Mouse (Mus musculus) left cerebral cortex, postnatal 4 days (tissue): ENCODE measurements around the gene Bricd5. TPM values are rescaled to one million over a fixed set of nuclear protein-coding genes. Genes with fewer than 3 reads are reported as not detected.
"Not testable (repeated sequence)": the region's sequence is repeated elsewhere in the genome, so short reads cannot be mapped to it uniquely, and the experiment has no call there.

Experiments
- DNase-seq: peaks from one replicate; pipeline ENCODE4 v3.0.0-alpha.2; 2022
- intact Hi-C: fragments of 180-260 bp; cut with DNase I; formaldehyde crosslinking; loops from one replicate; pipeline ENCODE4 v1.15.1; 2025
- total RNA-seq, 2 experiments: library from RNA; stranded (reverse); gene quantifications; 2 replicates each; pipeline ENCODE4 v1.2.3; 2021

The Bricd5 gene
- total RNA-seq, 2 experiments from 2014 or later, result 0.54 to 0.92 TPM

DNA sequence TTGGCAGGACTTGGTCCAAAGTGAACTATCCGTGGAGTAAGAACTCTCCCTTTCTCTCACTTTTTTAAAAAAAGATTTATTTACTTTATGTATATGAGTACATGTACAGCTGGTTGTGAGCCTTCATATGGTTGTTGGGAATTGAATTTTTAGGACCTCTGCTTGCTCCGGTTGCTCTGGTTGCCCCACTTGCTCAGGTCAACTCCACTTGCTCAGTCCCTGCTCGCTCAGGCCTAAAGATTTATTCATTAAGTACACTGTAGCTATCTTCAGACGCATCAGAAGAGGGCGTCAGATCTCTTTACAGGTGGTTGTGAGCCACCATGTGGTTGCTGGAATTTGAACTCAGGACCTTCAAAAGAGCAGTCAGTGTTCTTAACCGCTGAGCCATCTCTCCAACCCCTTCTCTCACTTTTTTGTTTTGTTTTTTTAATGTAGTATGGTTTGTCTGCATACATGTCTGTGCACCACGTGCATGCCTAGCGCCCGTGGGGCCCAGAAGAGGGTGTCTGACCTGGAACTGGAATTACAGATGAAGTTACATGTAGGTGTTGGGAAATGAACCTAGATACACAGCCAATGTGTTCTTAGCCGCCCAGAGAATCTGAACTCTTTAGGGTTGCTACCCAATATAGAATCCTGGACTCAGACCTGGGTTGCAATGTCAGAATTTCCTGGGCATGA lies 18.0 kb upstream of the Bricd5 start:
- intact Hi-C loops, DNase-seq: not testable (repeated sequence)

DNA sequence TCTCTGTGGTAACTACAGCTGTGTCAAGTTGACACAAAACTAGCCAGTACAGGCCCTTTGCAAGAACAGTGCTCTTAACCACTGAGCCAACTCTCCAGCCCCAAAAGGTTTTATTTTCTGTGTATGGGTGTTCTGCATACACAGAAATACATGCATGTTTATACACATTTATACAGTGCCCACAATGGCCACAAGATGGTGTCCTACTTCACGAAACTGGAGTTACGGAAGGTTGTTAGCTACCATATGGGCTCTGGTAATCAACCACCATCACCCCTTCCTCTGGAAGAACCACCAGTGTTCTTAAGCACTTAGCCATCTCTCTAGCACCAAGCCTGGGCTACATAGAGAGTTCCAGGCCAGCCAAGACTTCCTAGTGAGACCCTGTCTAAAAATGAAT lies 12.1 kb upstream of the Bricd5 start:
- no peak for DNase-seq
- intact Hi-C loops, result no loop called here

GRCm38 (mm10) chr17:24462932-24463331 lies 10.8 kb upstream of the Bricd5 start:
- DNase-seq, result no peak
- intact Hi-C loops, result no loop called here

GRCm38 (mm10) chr17:24463374-24464133 lies 10.1 kb upstream of the Bricd5 start:
- intact Hi-C loops, result no loop called here
- no peak for DNase-seq

DNA sequence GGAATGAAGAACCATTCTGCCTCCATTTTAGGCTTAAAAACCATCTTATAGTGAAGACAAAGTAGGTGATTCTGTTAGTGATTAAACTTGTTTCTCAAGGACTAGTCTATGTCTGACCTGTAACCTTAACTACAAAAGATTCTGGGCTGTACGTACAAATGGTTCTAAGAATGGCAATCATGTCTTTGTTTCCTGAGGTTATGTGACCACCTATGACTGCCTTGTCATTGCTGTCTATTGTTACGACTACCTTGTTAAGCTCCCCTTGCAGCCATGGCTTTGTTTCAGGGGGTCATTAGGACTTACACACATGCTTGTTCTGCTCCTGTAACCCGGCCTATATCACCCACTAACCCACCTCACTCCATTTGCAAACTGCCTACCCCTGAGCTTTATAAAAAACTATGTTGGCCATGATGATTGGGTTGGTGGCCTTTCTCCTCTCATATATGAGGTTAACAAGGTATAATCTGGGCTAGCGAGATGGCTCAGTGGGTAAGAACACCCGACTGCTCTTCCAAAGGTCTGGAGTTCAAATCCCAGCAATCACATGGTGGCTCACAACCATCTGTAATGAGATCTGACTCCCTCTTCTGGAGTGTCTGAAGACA lies 4.9 kb upstream of the Bricd5 start:
- DNase-seq, result no peak
- intact Hi-C loops, result no loop called here

- intact Hi-C loops, result no loop called here
- DNase-seq, result no peak
These were observed 4.3 kb upstream of the Bricd5 start for GRCm38 (mm10) chr17:24469336-24469909.

GRCm38 (mm10) chr17:24469910-24470602 lies 3.6 kb upstream of the Bricd5 start, which contains the start of the genes E4f1 and Pgp:
Gene E4f1, minus strand, starts transcription at chr17:24470313.
Gene Pgp, plus strand, starts transcription at chr17:24470392.
- intact Hi-C loops, result no loop called here

DNA sequence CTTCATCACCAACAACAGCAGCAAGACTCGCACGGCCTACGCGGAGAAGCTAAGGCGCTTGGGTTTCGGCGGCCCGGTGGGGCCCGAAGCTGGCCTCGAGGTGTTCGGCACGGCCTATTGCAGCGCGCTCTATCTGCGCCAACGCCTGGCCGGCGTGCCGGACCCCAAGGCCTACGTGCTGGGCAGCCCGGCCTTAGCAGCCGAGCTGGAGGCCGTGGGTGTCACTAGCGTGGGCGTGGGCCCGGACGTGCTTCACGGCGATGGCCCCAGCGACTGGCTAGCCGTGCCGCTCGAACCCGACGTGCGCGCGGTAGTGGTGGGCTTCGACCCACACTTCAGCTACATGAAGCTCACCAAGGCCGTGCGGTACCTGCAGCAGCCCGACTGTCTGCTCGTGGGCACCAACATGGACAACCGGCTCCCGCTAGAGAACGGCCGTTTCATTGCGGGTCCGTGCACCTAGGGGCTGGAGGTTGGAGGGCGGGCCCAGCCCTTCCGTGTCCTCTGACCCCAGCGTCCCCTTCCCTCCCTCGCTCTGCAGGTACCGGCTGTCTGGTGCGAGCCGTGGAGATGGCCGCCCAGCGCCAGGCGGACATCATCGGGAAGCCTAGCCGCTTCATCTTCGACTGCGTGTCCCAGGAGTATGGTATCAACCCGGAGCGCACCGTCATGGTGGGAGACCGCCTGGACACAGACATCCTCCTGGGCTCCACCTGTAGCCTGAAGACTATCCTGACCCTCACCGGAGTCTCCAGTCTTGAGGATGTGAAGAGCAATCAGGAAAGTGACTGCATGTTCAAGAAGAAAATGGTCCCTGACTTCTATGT lies 2.8 kb upstream of the Bricd5 start:
- intact Hi-C loops, result no loop called here
- peak; percentile 36 for DNase-seq

More at GRCm38 (mm10) chr17:24469910-24470602, 3.6 kb upstream of the Bricd5 start, which contains the start of the genes E4f1 and Pgp:
- peak; percentile 100 for DNase-seq

DNA sequence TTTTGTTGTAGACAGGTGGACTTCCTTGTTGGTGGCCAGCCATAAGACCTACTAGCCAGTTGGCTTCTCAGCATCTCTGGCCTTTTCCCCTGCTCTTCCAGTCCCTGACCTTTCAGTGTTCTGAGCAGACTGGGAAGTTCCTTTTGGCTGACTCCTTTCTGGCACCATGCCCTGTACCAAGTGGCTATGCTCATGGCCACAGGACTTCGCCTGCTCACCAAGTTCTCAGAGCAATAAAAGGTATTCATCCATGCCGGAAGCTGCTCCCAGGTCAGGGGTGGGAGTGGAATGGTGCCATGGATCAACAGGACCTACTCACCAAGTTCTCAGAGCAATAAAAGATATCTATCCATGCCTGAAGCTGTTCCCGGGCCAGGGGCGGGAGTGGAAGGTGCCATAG lies 1.2 kb upstream of the Bricd5 start:
- peak; percentile 58 for DNase-seq
- intact Hi-C loops, result no loop called here

GRCm38 (mm10) chr17:24474557-24474956 lies 873 bp downstream of the Bricd5 start:
- intact Hi-C loops, result no loop called here
- no peak for DNase-seq

DNA sequence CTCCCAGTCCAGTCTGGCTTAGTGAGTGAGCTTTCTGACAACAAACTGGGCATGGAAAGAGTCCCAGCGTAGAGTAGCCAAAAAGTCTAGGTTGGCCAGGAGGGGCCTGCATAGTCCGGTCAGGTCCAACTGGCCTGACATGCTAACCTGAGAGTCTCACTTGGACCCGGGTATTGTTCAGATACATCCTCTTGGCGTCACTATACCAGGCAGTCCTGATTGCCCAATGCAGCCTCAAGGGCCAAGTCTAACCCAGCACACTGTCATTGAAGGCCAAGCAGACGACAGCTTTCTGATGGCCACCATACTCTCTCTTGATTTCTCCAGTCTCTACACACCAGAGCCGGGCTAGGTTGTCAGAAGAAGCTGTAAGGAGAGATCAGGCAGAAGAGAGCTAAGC lies 1.9 kb downstream of the Bricd5 start:
- intact Hi-C loops, result no loop called here

DNA sequence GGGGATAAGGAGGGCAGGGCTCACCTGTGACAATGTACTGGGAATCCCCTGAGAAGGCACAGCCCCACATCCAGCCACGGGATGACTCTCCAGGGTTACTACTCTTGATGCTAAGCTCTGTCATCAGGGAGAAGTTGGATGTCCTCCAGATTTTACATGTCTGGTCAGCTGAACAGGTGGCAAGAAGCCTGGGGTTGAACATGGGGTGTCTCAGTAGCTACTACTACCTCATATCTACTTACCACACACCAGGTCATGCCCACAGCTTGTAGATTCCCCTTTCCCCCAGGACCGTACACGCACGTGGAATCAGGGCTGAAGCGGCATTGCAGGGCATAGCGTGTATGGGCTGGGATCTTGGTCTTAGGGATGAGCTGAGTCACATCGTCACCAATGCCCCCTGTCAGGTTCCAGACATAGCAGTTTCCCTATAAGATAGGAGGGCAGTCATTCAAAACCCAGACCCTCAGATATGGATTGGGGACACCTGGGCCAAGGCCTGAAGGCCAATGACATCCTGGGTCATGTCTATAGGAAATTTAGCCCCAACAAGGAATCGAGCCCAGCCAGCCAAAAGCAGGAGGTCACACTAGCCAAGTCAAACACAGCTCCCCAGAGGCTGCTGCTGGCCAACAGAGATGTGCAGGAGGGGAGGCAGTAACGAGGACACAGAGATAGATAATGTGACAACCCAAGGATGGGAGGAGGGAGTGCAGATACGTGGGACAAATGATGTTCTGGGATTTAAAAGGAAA lies 2.5 kb downstream of the Bricd5 start:
- intact Hi-C loops, result no loop called here
- no peak for DNase-seq

More for the DNA sequence above, 1.9 kb downstream of the Bricd5 start:
- no peak for DNase-seq

DNA sequence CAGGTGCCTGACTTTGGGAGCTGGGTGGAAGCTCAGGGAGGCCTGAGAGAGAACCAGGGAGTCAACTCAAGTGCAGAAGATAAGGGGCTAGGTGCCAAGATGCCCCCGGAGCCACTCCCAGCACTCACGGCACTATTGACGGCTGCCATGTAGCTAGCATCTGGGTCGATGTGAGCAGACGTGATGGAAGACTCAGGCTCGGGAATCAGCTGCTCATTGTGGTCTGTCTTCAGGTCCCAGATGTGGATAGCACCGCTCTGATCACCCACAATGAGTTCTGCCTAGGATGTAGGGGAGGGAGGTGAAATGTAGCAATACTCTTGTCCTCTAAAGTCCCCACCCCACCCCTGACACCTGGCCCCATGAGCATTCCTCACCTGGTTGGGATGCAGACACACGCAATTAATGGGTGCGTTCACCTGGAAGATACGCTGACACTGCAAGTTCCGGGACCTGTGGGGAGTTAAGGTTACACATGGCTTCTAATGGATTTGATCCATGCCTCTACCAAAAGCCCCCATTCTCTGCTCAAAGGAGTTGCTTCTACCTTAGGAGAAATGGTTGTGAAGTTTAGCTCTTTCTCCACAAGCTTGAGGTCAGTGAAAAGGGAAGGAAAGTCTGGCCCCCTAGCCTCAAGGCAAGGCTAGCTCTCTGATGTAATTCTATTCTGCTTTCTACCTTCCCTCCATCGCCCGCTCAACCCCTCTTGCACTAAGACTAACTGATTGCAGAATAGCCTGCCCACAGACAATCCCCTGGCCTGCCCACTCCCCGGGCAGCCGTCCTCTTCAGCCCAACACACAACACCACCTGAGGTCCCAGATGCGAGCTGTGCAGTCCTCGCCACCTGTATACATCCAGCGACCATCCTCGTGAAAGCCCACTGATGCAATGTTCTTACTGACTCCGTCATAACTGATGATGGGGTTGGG lies 3.6 kb downstream of the Bricd5 start:
- intact Hi-C loops, result no loop called here
- DNase-seq, result no peak

DNA sequence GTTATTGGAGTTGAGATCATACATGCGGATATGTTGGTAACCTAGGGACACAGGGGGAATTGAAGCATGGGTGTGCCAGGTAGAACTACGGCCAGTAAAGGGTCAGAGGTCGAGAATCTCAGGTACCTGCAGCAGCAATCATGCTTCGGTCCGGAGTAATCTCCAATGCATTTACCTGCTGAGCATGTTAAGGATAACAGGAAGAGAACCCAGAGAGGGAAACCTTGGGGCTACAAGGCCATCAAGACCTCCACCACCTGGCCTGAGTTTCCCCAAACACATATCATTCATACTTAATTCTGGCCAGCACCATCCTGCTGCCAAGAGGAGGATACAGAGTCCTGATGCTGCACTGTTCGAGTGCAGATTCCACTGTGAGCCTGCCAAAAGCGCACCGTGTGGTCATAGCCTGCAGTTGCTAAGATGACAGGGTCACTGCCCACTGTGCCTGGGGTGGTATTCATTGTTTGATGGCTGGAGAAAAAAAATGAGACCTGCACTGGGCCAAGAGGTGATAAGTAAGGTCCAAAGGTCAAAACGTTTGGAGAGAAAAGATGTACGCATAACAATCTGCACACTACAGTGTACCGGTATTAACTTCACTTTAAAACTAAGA lies 4.4 kb downstream of the Bricd5 start:
- peak; percentile 45 for DNase-seq
- intact Hi-C loops, result no loop called here

DNA sequence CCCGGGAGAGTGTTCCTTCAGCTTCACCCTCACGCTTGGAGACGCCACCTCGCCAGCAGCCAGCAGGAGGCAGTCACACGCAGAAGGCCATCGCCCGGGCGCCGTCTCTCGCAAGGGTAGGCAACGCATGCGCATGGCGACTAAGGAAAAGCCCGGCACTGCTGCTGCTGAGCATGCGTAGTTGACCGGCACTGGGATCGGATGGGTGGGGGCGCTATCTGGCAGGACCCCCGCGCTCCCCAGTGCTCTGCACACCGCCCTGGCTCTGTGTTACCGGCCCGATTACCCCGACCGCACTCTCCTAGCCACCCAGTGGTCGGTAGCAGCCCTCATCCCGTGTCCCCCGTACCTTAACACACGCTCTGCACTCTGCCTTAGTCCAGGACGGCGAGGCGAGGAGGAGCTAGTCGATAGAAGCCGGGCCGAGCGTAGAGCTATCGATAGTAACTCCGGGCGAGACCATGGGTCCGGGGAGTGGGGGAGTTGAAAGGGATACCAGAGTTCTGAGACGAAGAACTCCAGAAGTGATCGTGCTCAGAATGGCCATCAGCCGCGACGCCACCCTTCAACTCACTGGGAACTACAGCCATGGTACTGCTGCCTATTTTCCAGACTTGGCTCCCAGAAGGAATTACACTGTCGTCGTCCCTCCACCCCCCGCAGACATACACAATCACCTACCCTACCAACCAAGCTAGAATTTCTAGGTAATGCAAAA lies 5.1 kb downstream of the Bricd5 start, which contains the start of gene Mlst8:
Mlst8 (minus strand) TSS at position 416 of the 718 bp plus-strand sequence.
- intact Hi-C loops, result no loop called here
- peak; percentile 98 for DNase-seq

DNA sequence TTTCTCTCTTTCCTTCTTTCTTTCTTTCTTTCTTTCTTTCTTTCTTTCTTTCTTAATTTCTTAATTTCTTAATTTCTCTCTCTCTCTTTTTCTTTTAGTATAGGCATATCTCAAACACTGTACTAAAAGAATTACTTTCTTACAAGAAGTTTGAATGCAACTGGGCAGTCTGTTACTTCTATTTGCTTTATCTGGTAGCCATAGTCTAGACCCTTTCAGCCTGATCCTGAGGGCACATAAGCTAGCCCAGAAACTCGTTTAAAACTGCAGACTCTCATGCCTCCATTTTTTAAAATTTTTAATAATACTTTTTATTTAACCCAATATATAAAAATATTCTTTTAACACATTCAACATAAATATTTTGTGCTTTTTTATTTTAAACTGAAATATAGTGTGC lies 5.7 kb downstream of the Bricd5 start:
- DNase-seq, result no peak
- intact Hi-C loops, result no loop called here
